ENCODE assay signal across 8 mouse cellular contexts in genomic region chr8:11779844-11780634, GRCm38 (mm10). TPM values are rescaled to one million over a fixed set of nuclear protein-coding genes. Genes with fewer than 3 reads are reported as not detected.
A peak's percentile ranks its signal among the peaks of the same experiment; 100 is the strongest.
DNase-seq lines count a peak whose midpoint lies in the region; ATAC-seq lines count a peak whose summit lies in the region.

No protein-coding gene starts in this region.

- H3K27ac ChIP-seq in forebrain, embryonic 13.5 days, result peak overlapping the region; percentile 19
- no peak overlapping the region for H3K27ac ChIP-seq in forebrain, embryonic 11.5 days (ENCODE audit: low read depth, low read length)
- H3K27ac ChIP-seq in heart, embryonic 10.5 days, result peak overlapping the region; percentile 72
- H3K27ac ChIP-seq in neural tube, embryonic 14.5 days (ENCODE audit: low read depth, low read length), result 0 out of 2 replicates have a peak overlapping the region, but pooled peaks have one; percentile 24

- H3K4me2 ChIP-seq in forebrain, embryonic 13.5 days, result no peak overlapping the region
- H3K4me2 ChIP-seq in forebrain, embryonic 11.5 days (ENCODE audit: low read depth, low read length, severe bottlenecking), result no peak overlapping the region
- H3K4me2 ChIP-seq in neural tube, embryonic 14.5 days (ENCODE audit: low read depth, low read length), result no peak overlapping the region; the same call in 1 of the 2 replicates

- no peaks in the 10 kb centered on the region for H3K27me3 ChIP-seq in forebrain, embryonic 13.5 days
- H3K27me3 ChIP-seq in forebrain, embryonic 11.5 days (ENCODE audit: control insufficient read depth, insufficient read depth, low read length), result no peaks in the 10 kb centered on the region
- no peaks in the 10 kb centered on the region for H3K27me3 ChIP-seq in heart, embryonic 10.5 days (ENCODE audit: insufficient read depth, poor library complexity, severe bottlenecking)
- no peaks in the 10 kb centered on the region for H3K27me3 ChIP-seq in neural tube, embryonic 14.5 days (ENCODE audit: control insufficient read depth, insufficient read depth, low read length)

- no peak overlapping the region for H3K4me3 ChIP-seq in forebrain, embryonic 13.5 days
- no peak overlapping the region for H3K4me3 ChIP-seq in forebrain, embryonic 11.5 days (ENCODE audit: low read depth, low read length)
- H3K4me3 ChIP-seq in heart, embryonic 10.5 days, result peak overlapping the region; percentile 41
- no peak overlapping the region for H3K4me3 ChIP-seq in neural tube, embryonic 14.5 days (ENCODE audit: low read depth, low read length)

- H3K9me3 ChIP-seq in forebrain, embryonic 13.5 days (replicated peaks), result no peaks in the 10 kb centered on the region
- no peaks in the 10 kb centered on the region for H3K9me3 ChIP-seq in forebrain, embryonic 11.5 days (ENCODE audit: control insufficient read depth, low read length)
- H3K9me3 ChIP-seq in heart, embryonic 10.5 days, result no peaks in the 10 kb centered on the region
- no peaks in the 10 kb centered on the region for H3K9me3 ChIP-seq in neural tube, embryonic 14.5 days (ENCODE audit: control insufficient read depth, low read length)

- no peak for DNase-seq in forebrain, embryonic 11.5 days (ENCODE audit: low spot score)
- peak; percentile 28 for DNase-seq in NIH3T3 (ENCODE audit: low read depth)
- DNase-seq in heart, embryonic 10.5 days (ENCODE audit: low spot score), result no peak
- peak; percentile 54 to 60 for DNase-seq in kidney, postnatal 25 days
- no peak for DNase-seq in frontal cortex, postnatal 14 days (ENCODE audit: low spot score in 2 of 2)
- no peak for DNase-seq in right cerebral cortex, postnatal 36 days (ENCODE audit: low spot score in 2 of 2)

- H3K4me1 ChIP-seq in forebrain, embryonic 13.5 days, result peaks cover 30% of the 10 kb centered on the region
- H3K4me1 ChIP-seq in forebrain, embryonic 11.5 days (replicated peaks; ENCODE audit: control insufficient read depth, insufficient read depth, low read length), result no peaks in the 10 kb centered on the region
- peaks cover 60% of the 10 kb centered on the region for H3K4me1 ChIP-seq in heart, embryonic 10.5 days
- peaks cover 11% of the 10 kb centered on the region for H3K4me1 ChIP-seq in neural tube, embryonic 14.5 days (ENCODE audit: control insufficient read depth, insufficient read depth, low read length)

- peaks cover 39% of the 10 kb centered on the region for H3K36me3 ChIP-seq in forebrain, embryonic 13.5 days (ENCODE audit: poor library complexity, severe bottlenecking)
- no peaks in the 10 kb centered on the region; the same call in 1 of the 2 replicates for H3K36me3 ChIP-seq in forebrain, embryonic 11.5 days (ENCODE audit: control insufficient read depth, insufficient read depth, low read length)
- H3K36me3 ChIP-seq in heart, embryonic 10.5 days, result peaks cover 36% of the 10 kb centered on the region
- H3K36me3 ChIP-seq in neural tube, embryonic 14.5 days (ENCODE audit: control insufficient read depth, insufficient read depth, low read length), result peaks cover 10% of the 10 kb centered on the region; the same call in 1 of the 2 replicates

- ATAC-seq in forebrain, embryonic 13.5 days, result no peak
- ATAC-seq in forebrain, embryonic 11.5 days (replicated peaks; ENCODE audit: low FRiP score), result no peak
- ATAC-seq in neural tube, embryonic 14.5 days (ENCODE audit: low read depth), result no peak

- H3K9ac ChIP-seq in forebrain, embryonic 13.5 days, result no peak overlapping the region
- no peak overlapping the region for H3K9ac ChIP-seq in forebrain, embryonic 11.5 days (ENCODE audit: low read length)
- no peak overlapping the region for H3K9ac ChIP-seq in neural tube, embryonic 14.5 days (replicated peaks; ENCODE audit: low read depth, low read length)

- 85% methylated on average over 10 of the region's 10 CpGs for WGBS in forebrain, embryonic 13.5 days
- WGBS in forebrain, embryonic 11.5 days, result 87% methylated on average over 10 of the region's 10 CpGs
- 73% methylated on average over 10 of the region's 10 CpGs for WGBS in heart, embryonic 10.5 days
- 88% methylated on average over 10 of the region's 10 CpGs for WGBS in neural tube, embryonic 14.5 days

RNA-seq across cellular contexts. Expression of gene Arhgef7, which starts 52.5 kb away (rescaled TPM):
- polyA plus RNA-seq in forebrain, embryonic 13.5 days (2015; fragmentation: Nextera tagmentation; extraction: Ambion mirVana), result 58.5 and 61.8 TPM in 2 replicates
- polyA plus RNA-seq in forebrain, embryonic 11.5 days (2014; fragmentation: Nextera tagmentation; extraction: Ambion mirVana), result 81.9 and 87.3 TPM in 2 replicates
- polyA plus RNA-seq in heart, embryonic 10.5 days (2016; fragmentation: Nextera tagmentation; extraction: Ambion mirVana), result 47.5 and 61.3 TPM in 2 replicates
- polyA plus RNA-seq in neural tube, embryonic 14.5 days (2014; fragmentation: Nextera tagmentation; extraction: Ambion mirVana), result 79.2 and 82.1 TPM in 2 replicates

Comparison
In these comparisons a context has a peak if more than half of its experiments do, and no peak if none do; other contexts are left out.
1. DNase-seq: peak in NIH3T3 (single experiment) and kidney, postnatal 25 days (2 of 2); none in forebrain, embryonic 11.5 days (single experiment), heart, embryonic 10.5 days (single experiment), frontal cortex, postnatal 14 days (0 of 2) and right cerebral cortex, postnatal 36 days (0 of 2).